Mouse (Mus musculus) heart, adult 2 months (tissue): ENCODE data around the gene Igsf9. TPM values are rescaled to one million over a fixed set of nuclear protein-coding genes. Genes with fewer than 3 reads are reported as not detected.
A peak's percentile ranks its signal among the peaks of the same experiment; 100 is the strongest.

Source experiments
- DNase-seq, 2 experiments: peaks; one replicate each; pipeline ENCODE4 v3.0.0; 2021
- H3K27ac ChIP-seq: fragments of 200-600 bp; 2 replicates; pipeline ENCODE4 v1.8.1; 2022
- H3K27me3 ChIP-seq: fragments of 200-500 bp; 2 replicates; pipeline ENCODE4 v1.6.1; 2012; ENCODE audit warnings: mild to moderate bottlenecking, low read length, inconsistent platforms, mixed read lengths; ENCODE audit not compliant: control insufficient read depth, insufficient read depth
- H3K36me3 ChIP-seq: fragments of 200-500 bp; 2 replicates; pipeline ENCODE4 v1.6.1; 2012; ENCODE audit warnings: low read length, inconsistent platforms; ENCODE audit not compliant: control insufficient read depth, insufficient read depth
- H3K4me1 ChIP-seq: fragments of 200-500 bp; 2 replicates; pipeline ENCODE4 v1.6.1; 2011; ENCODE audit warnings: low read length; ENCODE audit not compliant: control insufficient read depth, insufficient read depth
- H3K4me3 ChIP-seq: fragments of 200-600 bp; 2 replicates; pipeline ENCODE4 v1.8.1; 2022
- H3K79me2 ChIP-seq: fragments of 200-500 bp; replicated peaks from 2 replicates; pipeline ENCODE4 v1.6.1; 2012; ENCODE audit warnings: mild to moderate bottlenecking, inconsistent platforms, low read length, moderate library complexity, mixed read lengths; ENCODE audit not compliant: control insufficient read depth, insufficient read depth
- H3K9ac ChIP-seq: fragments of 200-500 bp; 2 replicates; pipeline ENCODE4 v1.6.1; 2012; ENCODE audit warnings: low read depth, mild to moderate bottlenecking, control low read depth, inconsistent platforms, low read length, mixed read lengths
- CTCF ChIP-seq: fragments of 200-600 bp; IDR thresholded peaks from 2 replicates; pipeline ENCODE4 v1.8.1; 2022; ENCODE audit warnings: antibody characterized with exemption, mild to moderate bottlenecking, moderate library complexity
- EP300 ChIP-seq: fragments of 200-500 bp; IDR thresholded peaks from 2 replicates; pipeline ENCODE4 v1.6.1; 2011; ENCODE audit warnings: low read depth, low read length, control low read depth; ENCODE audit not compliant: insufficient read depth
- POLR2A ChIP-seq: fragments of 200-500 bp; IDR thresholded peaks from 2 replicates; pipeline ENCODE4 v1.6.1; 2011; ENCODE audit warnings: mild to moderate bottlenecking, low read depth, low read length, control low read depth; ENCODE audit not compliant: insufficient read depth
- WGBS: fragments of 180-500 bp; shearing (Covaris S2); methylation state at CpG from one replicate; pipeline ENCODE4 v1.1.7; 2018; 5-methylcytosine and 5-hydroxymethylcytosine counted together
- intact Hi-C: fragments of 180-260 bp; cut with DNase I; formaldehyde crosslinking; loops from one replicate; pipeline ENCODE4 v1.15.1; 2025
- long read RNA-seq: library from polyadenylated mRNA; stranded (forward); transcript quantifications from one replicate; pipeline ENCODE4 v2.0.0, GENCODE M21; 2021
- polyA plus RNA-seq: library from polyadenylated mRNA; depleted of rRNA; stranded (reverse); fragments of >200 nt; gene quantifications from 2 replicates; pipeline ENCODE4 v1.2.3, GENCODE M21; 2012; rRNA removed
- total RNA-seq, 2 experiments: library from RNA; stranded (reverse); gene quantifications; 2 replicates each; pipeline ENCODE4 v1.2.3; 2021

Igsf9 gene
- total RNA-seq (under 1 TPM; 0.36 to 0.47 TPM), polyA plus RNA-seq (2.1 and 3.8 TPM in 2 replicates)
- long read RNA-seq, result 0 reads

DNA sequence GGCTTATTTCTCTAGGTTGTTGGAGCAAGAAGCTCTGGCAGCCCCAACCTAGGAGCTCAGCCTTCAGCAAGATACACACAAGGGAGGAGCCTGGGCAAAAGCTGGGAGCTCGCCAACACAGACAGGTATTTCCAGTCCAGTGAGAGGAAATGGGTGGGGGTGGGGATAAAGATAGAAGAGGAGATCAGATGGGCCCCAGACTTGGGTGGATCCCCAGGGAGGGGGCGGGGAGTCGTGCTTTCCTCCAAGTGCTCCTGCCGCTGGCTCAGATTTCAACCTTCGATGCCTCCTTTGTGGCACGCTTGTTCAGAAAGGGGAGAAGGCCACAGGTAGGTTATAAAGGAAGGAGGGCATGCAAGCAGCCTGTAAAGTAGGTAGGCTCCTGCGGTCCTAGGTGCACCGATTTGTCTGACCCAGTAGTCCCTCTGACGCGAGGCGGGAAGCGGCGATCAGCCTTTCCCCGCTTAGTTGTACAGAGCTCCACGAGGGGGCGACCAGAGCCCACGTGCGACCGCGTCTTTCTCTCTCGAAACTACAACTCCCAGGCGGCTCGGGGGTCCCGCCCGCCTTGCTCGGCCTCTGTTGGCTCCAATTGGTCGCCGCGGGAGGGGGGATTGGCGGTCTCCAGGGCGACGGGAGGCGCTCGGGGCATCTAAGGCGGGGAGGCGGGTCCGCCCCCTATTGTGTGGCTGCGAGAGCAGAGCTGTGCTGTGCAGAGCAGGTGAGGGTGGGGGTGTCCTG lies at the start of gene Igsf9:
TSS of gene Igsf9 (plus strand) at position 249 of the 741 bp plus-strand sequence.
- no peaks in the 10 kb centered on the region for H3K27me3 ChIP-seq
- WGBS, result under 1% methylated on average over 37 of the region's 38 CpGs
- H3K4me3 ChIP-seq, result peak within 1 kb of the TSS; percentile 36
- no peaks in the 10 kb centered on the region for H3K4me1 ChIP-seq
- intact Hi-C loops, result loop anchor here (5.0 to 10.0 kb wide), 2 partner anchors 136 to 457 kb away; partner anchors contain the start of gene Vangl2
- peak; percentile 88 to 91 for DNase-seq
- no peaks in the 10 kb centered on the region for H3K79me2 ChIP-seq
- H3K9ac ChIP-seq, result peak within 1 kb of the TSS; percentile 32
- no peaks in the 10 kb centered on the region for H3K36me3 ChIP-seq
- no peak for TF ChIP-seq POLR2A
- TF ChIP-seq EP300, result no peak
- TF ChIP-seq CTCF, result peak; percentile 80
- H3K27ac ChIP-seq, result no peak within 1 kb of the TSS

DNA sequence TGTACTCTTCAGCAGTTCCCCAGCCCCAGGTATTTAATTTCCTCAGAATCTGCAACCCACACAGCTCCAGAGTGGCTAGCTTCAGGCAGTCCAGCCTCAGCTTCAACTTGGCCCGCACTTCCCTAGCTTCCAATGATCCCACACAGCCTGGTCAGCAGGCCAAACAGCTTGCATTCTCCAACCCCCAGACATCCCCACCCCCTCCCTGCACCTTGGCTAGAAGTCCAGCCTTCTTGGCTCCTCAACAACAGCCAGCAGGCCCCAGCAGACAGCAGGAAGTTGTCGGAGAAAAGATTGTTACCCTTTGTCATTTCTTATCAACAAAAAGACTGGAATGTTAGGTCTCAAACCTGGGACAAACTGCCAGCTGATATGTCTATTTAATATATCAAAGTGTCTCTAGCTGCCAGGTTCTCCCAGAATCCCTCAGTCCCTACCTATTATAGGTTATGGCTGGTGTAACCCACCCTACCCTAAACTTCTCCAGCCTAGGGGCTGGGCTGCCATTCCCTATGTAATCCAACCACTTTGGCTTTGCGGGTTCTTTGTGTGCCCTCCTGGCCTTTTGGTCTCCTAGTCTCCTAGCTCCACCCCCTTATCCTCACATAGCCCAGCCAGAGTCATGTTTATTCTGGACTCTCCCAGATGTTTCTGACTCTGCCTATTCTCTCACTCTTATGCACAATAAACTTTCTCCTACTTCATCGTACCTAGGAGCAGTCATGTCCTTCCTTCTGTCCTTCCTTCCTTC lies 49.6 kb upstream of the Igsf9 start:
- no peaks in the 10 kb centered on the region for H3K27me3 ChIP-seq
- no peak overlapping the region for H3K4me3 ChIP-seq
- peaks cover 4% of the 10 kb centered on the region; the same call in 1 of the 2 replicates for H3K36me3 ChIP-seq
- no peak overlapping the region for H3K9ac ChIP-seq
- intact Hi-C loops, result no loop called here
- no peak for TF ChIP-seq POLR2A
- no peak for TF ChIP-seq CTCF
- 0 out of 2 replicates have a peak, but pooled peaks have one; percentile 37 for TF ChIP-seq EP300
- peak overlapping the region; percentile 39 for H3K27ac ChIP-seq
- H3K4me1 ChIP-seq, result peaks cover 7% of the 10 kb centered on the region
- no peaks in the 10 kb centered on the region for H3K79me2 ChIP-seq
- DNase-seq, result peak; percentile 64 to 73
- 11% methylated on average over 4 of the region's 4 CpGs for WGBS

DNA sequence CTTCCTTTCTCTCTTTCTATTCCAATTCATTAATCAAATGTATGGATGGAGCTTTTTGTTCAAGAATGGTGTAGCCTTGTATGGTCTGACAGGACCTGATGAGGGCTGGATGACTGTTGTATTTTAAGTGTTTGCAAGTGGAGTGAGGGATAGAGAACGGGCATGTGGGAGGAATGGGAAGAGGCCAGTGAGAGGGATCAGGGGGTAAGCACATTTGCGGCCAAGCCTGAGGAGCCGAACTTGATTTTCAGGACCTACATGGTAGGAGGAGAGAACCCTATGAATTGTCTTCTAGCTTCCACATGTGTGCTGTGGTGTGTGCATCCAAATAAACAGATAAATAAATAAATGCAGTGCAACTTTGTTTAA lies 49.0 kb upstream of the Igsf9 start:
- TF ChIP-seq CTCF (no peak), POLR2A (no peak), EP300 (no peak)
- DNase-seq, result no peak
- WGBS, result 55% methylated on average over 3 of the region's 3 CpGs
- Histone ChIP-seq H3K9ac (no peak overlapping the region), H3K4me3 (no peak overlapping the region), H3K27ac (peak overlapping the region; percentile 39), H3K36me3 (peaks cover 4% of the 10 kb centered on the region; the same call in 1 of the 2 replicates), H3K79me2 (no peaks in the 10 kb centered on the region), H3K27me3 (no peaks in the 10 kb centered on the region), H3K4me1 (peaks cover 7% of the 10 kb centered on the region)
- intact Hi-C loops, result no loop called here

DNA sequence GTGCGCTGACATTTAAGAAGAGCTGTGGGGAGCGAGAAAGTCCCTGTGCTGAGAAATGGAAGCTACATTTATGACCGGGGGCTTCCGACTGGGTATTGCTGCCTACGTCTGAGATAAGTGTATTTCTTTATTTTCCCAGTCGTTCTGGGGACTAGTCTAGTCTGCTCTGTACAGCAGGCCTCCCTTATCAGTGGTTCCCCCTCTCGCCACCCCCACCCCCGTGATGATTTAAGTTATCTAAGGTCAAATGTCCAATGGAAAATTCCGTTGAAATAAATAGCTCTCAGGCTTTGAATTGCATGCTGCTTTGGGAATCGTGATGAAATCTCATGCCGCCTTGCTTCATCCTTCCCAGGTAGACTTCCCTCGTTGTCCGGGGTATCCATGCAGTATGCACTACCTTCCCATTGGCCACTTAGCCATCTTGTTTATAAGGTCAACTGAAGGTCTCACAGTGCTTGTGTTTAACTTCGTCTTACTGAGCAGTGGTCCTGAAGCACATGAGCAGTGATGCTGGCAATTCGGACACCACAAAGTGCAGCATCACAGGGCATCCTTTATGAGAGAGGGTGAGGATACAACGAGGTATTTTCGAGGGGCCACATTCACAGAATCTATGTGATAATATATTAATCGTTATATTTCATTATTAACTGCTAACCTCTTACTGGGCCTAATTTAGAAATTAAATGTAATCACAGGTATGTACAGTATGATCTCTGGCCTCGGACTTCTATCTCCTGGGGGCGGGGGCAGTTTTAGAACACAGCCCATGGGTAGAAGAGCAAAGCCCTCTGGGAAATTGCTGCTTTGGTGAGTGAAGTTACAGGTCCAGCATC lies 48.4 kb upstream of the Igsf9 start:
- H3K27ac ChIP-seq, result peak overlapping the region; percentile 39
- no peaks in the 10 kb centered on the region for H3K79me2 ChIP-seq
- TF ChIP-seq EP300 (no peak), CTCF (no peak), POLR2A (no peak)
- DNase-seq, result no peak
- no peak overlapping the region for H3K4me3 ChIP-seq
- peaks cover 7% of the 10 kb centered on the region for H3K4me1 ChIP-seq
- H3K27me3 ChIP-seq, result no peaks in the 10 kb centered on the region
- intact Hi-C loops, result no loop called here
- no peak overlapping the region for H3K9ac ChIP-seq
- 61% methylated on average over 20 of the region's 20 CpGs for WGBS
- H3K36me3 ChIP-seq, result peaks cover 4% of the 10 kb centered on the region; the same call in 1 of the 2 replicates

DNA sequence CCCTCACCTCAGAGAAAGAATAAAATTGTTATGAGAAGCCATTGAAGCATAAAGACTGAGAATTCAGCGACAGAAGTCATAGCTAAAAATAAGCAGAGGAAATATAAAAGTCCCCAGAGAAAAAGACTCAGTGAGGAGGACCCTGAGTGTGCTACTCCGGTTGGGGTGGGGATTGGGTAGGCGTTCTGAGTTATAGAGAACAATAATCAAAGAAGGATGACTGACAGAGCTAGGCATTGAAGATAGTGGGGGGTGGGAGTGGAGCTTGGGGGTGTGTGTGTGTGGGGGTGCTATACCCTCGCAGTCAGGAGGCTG lies 47.8 kb upstream of the Igsf9 start:
- Histone ChIP-seq H3K36me3 (peaks cover 4% of the 10 kb centered on the region; the same call in 1 of the 2 replicates), H3K9ac (no peak overlapping the region), H3K79me2 (no peaks in the 10 kb centered on the region), H3K27me3 (no peaks in the 10 kb centered on the region), H3K4me3 (no peak overlapping the region), H3K4me1 (peaks cover 7% of the 10 kb centered on the region), H3K27ac (peak overlapping the region; percentile 36; the same call in 1 of the 2 replicates)
- TF ChIP-seq EP300 (no peak), CTCF (no peak), POLR2A (no peak)
- intact Hi-C loops, result no loop called here
- no peak for DNase-seq
- WGBS, result 63% methylated on average over 4 of the region's 4 CpGs
